Mouse (Mus musculus): ENCODE measurements around the gene Ypel2. TPM values are rescaled to one million over a fixed set of nuclear protein-coding genes. Genes with fewer than 3 reads are reported as not detected.
A peak's percentile ranks its signal among the peaks of the same experiment; 100 is the strongest.

The Ypel2 gene
- polyA plus RNA-seq, 1 experiment from 2014 or later = 5.4 TPM

DNA sequence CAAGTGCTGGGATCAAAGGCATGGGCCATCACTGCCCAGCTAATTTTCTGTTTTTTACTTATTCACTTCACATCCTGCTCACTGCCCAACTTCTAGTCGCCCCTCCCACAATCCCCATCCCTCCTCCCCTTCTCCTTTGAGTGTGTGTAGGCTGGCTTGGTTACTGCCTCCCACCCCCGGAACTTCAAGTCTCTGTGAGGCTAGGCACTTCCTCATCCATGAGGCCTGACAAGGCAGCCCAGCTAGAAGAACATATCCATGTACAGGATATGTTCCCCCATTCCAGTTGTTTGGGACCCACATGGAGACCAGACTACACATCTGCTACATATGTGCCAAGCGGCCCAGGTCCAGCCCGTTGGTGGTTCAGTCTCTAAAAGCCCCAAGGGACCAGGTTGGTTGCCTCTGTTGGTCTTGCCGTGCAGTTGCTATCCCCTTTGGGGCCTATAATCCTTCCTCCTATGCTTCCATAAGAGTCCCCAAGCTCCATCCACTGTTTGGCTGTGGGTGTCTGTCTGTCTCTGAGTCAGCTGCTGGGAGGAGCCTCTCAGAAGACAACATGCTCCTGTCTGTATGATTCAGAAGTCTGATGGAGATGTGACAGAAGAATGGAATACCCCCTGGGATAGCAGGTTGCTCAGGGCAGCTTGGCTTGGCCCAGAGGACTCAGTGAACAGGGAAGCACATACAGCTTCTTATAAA lies 85.5 kb downstream of the Ypel2 start:
- Histone ChIP-seq H3K27me3 (ENCODE audit: control insufficient read depth, insufficient read depth, low read length) (no peaks in the 10 kb centered on the region), H3K9me3 (ENCODE audit: control insufficient read depth, low read length) (no peaks in the 10 kb centered on the region), H3K4me1 (ENCODE audit: control insufficient read depth, insufficient read depth, low read length) (no peaks in the 10 kb centered on the region), H3K4me3 (ENCODE audit: low read depth, low read length) (no peak overlapping the region), H3K36me3 (ENCODE audit: control insufficient read depth, insufficient read depth, low read length) (no peaks in the 10 kb centered on the region), H3K27ac (ENCODE audit: low read depth, low read length) (no peak overlapping the region), H3K9ac (ENCODE audit: low read length) (no peak overlapping the region), H3K4me2 (no peak overlapping the region)
- WGBS = 81% methylated on average over 5 of the region's 5 CpGs
- ATAC-seq (ENCODE audit: low FRiP score) = no peak
- DNase-seq (ENCODE audit: low spot score, missing footprints) = no peak

DNA sequence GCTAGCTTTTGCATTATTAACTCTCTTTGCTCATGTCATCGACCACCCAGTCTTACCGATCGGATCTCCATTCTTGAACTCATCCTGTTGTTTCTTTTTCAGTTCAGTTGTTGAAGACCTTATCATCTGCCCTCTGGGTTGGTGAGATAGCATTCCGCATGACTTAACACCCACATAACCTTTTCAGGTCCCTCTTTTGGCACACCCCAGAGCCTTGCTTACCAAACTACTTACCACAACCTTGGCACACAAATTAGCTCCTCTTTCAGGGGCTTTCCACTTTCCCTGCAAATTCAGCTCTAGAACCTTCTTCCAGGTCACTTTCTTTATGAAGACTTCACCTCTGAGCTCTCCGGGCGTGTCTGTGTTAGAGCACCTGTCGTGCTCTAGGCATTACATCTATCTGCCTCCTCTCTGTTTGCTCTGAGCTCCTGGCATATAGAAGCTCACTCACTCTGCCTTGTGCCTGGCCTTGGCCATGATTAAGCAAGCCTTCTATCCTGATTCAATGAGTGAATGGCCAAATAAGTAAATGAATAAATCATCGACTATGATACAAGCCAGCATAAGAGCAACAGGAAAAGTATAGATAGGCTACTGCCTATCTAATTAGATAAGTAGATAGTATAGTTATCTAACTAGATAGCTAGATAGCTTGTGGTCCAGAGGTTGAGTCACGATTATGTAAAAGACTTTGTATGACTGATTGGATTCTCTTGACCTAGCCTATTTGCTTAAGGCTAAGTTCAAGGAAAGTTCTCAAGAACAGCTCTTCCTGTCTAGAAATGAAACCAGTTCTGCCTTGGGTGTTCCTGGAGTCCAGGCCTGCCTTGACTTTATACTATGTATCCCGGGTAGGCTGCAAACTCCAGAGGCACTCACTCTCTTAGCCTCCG lies 86.5 kb downstream of the Ypel2 start:
- H3K27ac ChIP-seq (ENCODE audit: low read depth, low read length) = no peak overlapping the region
- ATAC-seq (ENCODE audit: low FRiP score) (no peak), DNase-seq (ENCODE audit: low spot score, missing footprints) (no peak)
- no peaks in the 10 kb centered on the region for H3K36me3 ChIP-seq (ENCODE audit: control insufficient read depth, insufficient read depth, low read length)
- H3K9ac ChIP-seq (ENCODE audit: low read length) = no peak overlapping the region
- WGBS = 92% methylated on average over 11 of the region's 11 CpGs
- no peaks in the 10 kb centered on the region for H3K27me3 ChIP-seq (ENCODE audit: control insufficient read depth, insufficient read depth, low read length)
- no peak overlapping the region for H3K4me2 ChIP-seq
- no peaks in the 10 kb centered on the region for H3K9me3 ChIP-seq (ENCODE audit: control insufficient read depth, low read length)
- H3K4me1 ChIP-seq (ENCODE audit: control insufficient read depth, insufficient read depth, low read length) = no peaks in the 10 kb centered on the region
- H3K4me3 ChIP-seq (ENCODE audit: low read depth, low read length) = no peak overlapping the region

DNA sequence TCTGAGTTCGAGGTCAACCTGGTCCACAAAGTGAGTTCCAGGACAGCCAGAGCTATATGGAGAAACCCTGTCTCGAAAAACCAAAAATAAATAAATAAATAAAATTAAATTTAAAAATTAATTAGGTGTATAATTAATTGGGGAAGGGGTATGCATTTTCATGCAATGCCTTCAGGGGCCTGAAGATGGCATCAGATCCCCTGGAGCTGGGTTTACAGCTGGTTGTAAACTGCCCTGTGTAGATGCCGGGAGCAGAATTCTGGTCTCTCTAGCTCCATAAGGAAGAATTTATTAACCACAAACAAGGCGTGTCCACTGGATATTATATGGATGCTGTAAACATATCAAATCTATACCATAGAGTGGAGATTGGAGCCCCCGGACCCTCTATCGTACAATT lies 87.2 kb downstream of the Ypel2 start:
- 90% methylated on average over 6 of the region's 6 CpGs for WGBS
- Histone ChIP-seq H3K4me2 (no peak overlapping the region), H3K4me3 (ENCODE audit: low read depth, low read length) (no peak overlapping the region), H3K36me3 (ENCODE audit: control insufficient read depth, insufficient read depth, low read length) (no peaks in the 10 kb centered on the region), H3K9ac (ENCODE audit: low read length) (no peak overlapping the region), H3K27ac (ENCODE audit: low read depth, low read length) (no peak overlapping the region), H3K4me1 (ENCODE audit: control insufficient read depth, insufficient read depth, low read length) (no peaks in the 10 kb centered on the region), H3K27me3 (ENCODE audit: control insufficient read depth, insufficient read depth, low read length) (no peaks in the 10 kb centered on the region), H3K9me3 (ENCODE audit: control insufficient read depth, low read length) (no peaks in the 10 kb centered on the region)
- ATAC-seq (ENCODE audit: low FRiP score) = no peak
- DNase-seq (ENCODE audit: low spot score, missing footprints) = no peak

DNA sequence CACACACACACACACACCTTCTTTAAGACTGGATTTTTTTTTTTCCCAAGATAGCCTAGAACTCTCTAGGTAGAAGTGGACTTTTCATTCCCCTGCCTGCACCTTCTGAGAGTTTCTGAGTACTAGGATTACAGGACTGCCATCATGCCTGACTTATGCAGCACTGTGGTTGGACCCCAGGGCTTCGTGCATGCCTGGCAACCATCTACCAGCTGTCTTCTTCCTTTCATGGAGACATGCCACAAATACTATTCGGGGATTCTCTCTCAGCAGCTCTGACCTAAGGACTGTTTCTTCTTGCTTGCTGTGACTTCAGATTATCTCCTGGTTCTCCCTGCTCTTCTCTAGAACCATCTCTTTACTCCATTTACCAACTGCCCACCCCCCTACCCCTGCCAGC lies 88.2 kb downstream of the Ypel2 start:
- WGBS = 95% methylated on average over 2 of the region's 2 CpGs
- no peaks in the 10 kb centered on the region for H3K4me1 ChIP-seq (ENCODE audit: control insufficient read depth, insufficient read depth, low read length)
- no peak overlapping the region for H3K9ac ChIP-seq (ENCODE audit: low read length)
- DNase-seq (ENCODE audit: low spot score, missing footprints) = no peak
- no peak for ATAC-seq (ENCODE audit: low FRiP score)
- no peaks in the 10 kb centered on the region for H3K9me3 ChIP-seq (ENCODE audit: control insufficient read depth, low read length)
- no peak overlapping the region for H3K27ac ChIP-seq (ENCODE audit: low read depth, low read length)
- H3K4me3 ChIP-seq (ENCODE audit: low read depth, low read length) = no peak overlapping the region
- H3K36me3 ChIP-seq (ENCODE audit: control insufficient read depth, insufficient read depth, low read length) = no peaks in the 10 kb centered on the region
- H3K27me3 ChIP-seq (ENCODE audit: control insufficient read depth, insufficient read depth, low read length) = no peaks in the 10 kb centered on the region
- H3K4me2 ChIP-seq = no peak overlapping the region

DNA sequence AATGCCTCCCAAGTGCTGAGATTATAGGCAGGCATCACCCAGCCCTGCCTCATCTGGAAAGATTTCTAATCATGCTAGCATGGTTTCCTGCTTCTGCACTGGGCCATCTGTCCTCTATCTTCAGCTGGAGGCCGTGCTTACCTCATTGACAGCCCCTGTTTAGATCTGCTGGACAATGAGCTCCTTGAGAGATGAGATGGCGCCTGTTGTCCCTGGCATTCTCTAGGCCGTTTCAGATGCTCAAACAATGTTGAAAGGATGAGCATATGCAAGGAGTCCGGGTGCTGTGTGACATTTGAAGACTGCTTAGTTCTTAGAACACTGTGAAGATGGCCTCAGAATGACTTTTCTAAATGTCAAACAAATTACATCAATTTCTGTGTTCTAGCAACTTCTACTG lies 88.8 kb downstream of the Ypel2 start:
- H3K9ac ChIP-seq (ENCODE audit: low read length) = no peak overlapping the region
- H3K4me3 ChIP-seq (ENCODE audit: low read depth, low read length) = no peak overlapping the region
- no peak for ATAC-seq (ENCODE audit: low FRiP score)
- no peak overlapping the region for H3K27ac ChIP-seq (ENCODE audit: low read depth, low read length)
- no peaks in the 10 kb centered on the region for H3K27me3 ChIP-seq (ENCODE audit: control insufficient read depth, insufficient read depth, low read length)
- H3K36me3 ChIP-seq (ENCODE audit: control insufficient read depth, insufficient read depth, low read length) = no peaks in the 10 kb centered on the region
- no peak for DNase-seq (ENCODE audit: low spot score, missing footprints)
- no peaks in the 10 kb centered on the region for H3K9me3 ChIP-seq (ENCODE audit: control insufficient read depth, low read length)
- H3K4me1 ChIP-seq (ENCODE audit: control insufficient read depth, insufficient read depth, low read length) = no peaks in the 10 kb centered on the region
- WGBS = 75% methylated on average over 4 of the region's 4 CpGs
- H3K4me2 ChIP-seq = no peak overlapping the region

DNA sequence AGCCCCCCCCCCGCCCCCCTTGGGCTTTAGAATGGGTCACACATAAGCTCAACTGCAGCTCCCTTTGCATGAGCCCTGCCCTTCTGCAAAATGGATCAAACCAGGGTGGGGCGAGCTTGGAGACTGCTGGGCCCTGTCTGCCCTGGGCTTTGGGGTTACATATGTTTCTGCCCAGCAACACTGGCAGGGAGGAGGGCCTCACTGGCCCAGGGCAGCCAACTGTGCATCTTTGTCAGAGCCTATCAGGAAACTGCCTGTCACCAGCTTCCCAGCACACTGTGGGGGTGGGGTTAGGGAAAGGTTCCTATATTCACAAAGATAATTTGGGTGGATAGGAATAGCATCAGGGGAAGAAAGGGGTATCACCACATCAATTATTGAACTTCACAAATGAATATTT lies 95.1 kb downstream of the Ypel2 start:
- Histone ChIP-seq H3K27me3 (ENCODE audit: control insufficient read depth, insufficient read depth, low read length) (no peaks in the 10 kb centered on the region), H3K4me1 (ENCODE audit: control insufficient read depth, insufficient read depth, low read length) (peaks cover 9% of the 10 kb centered on the region), H3K4me2 (no peak overlapping the region), H3K27ac (ENCODE audit: low read depth, low read length) (no peak overlapping the region), H3K36me3 (ENCODE audit: control insufficient read depth, insufficient read depth, low read length) (no peaks in the 10 kb centered on the region), H3K4me3 (ENCODE audit: low read depth, low read length) (no peak overlapping the region), H3K9ac (ENCODE audit: low read length) (no peak overlapping the region), H3K9me3 (ENCODE audit: control insufficient read depth, low read length) (no peaks in the 10 kb centered on the region)
- 0 out of 2 replicates have a peak, but pooled peaks have one; percentile 54 for ATAC-seq (ENCODE audit: low FRiP score)
- no peak for DNase-seq (ENCODE audit: low spot score, missing footprints)
- 25% methylated on average over 2 of the region's 2 CpGs for WGBS

DNA sequence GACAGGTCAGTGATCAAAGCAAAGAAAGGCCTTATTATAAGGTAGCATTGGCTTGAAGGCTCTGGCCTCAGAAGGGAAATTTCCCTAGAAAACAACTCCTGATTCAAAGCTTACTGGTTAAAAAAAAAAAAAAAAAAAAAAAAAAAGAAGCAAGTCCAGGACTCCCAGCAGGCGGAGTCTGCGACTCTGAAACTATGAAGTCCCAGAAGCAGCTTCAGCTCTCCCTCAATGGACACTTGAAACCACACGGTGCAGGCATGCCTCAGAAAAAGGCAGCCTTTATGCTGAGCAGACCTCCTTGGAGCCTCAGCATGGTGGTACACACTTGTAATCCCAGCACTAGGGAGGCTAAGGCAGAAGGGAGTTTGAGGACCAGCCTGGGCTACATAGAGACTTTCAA lies 97.9 kb downstream of the Ypel2 start:
- Histone ChIP-seq H3K4me1 (ENCODE audit: control insufficient read depth, insufficient read depth, low read length) (peaks cover 9% of the 10 kb centered on the region), H3K36me3 (ENCODE audit: control insufficient read depth, insufficient read depth, low read length) (no peaks in the 10 kb centered on the region), H3K4me2 (no peak overlapping the region), H3K9me3 (ENCODE audit: control insufficient read depth, low read length) (no peaks in the 10 kb centered on the region), H3K27ac (ENCODE audit: low read depth, low read length) (no peak overlapping the region), H3K9ac (ENCODE audit: low read length) (no peak overlapping the region), H3K27me3 (ENCODE audit: control insufficient read depth, insufficient read depth, low read length) (no peaks in the 10 kb centered on the region), H3K4me3 (ENCODE audit: low read depth, low read length) (no peak overlapping the region)
- DNase-seq (ENCODE audit: low spot score, missing footprints) (no peak), ATAC-seq (ENCODE audit: low FRiP score) (no peak)
- 62% methylated on average over 3 of the region's 3 CpGs for WGBS

DNA sequence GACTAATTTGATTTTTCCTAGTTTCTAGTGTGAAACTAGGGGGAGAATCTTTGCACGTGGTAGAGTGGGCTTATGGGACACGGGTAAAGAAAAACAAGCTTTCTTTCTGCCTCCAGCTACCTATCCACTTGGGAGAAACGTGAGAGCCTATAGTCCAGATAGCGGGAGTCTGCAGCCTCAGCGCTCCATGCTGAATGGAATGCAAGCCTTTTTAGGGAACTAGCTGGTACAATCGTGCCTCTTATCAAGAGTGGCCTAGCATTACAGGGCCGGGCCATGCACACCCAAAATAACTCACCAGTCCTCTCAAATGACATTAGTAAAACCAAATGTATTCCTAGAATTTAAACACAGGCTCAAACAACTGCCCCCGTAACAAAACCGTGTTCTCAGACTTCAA lies 98.4 kb downstream of the Ypel2 start:
- H3K4me2 ChIP-seq = no peak overlapping the region
- no peak overlapping the region for H3K4me3 ChIP-seq (ENCODE audit: low read depth, low read length)
- no peaks in the 10 kb centered on the region for H3K27me3 ChIP-seq (ENCODE audit: control insufficient read depth, insufficient read depth, low read length)
- peaks cover 9% of the 10 kb centered on the region for H3K4me1 ChIP-seq (ENCODE audit: control insufficient read depth, insufficient read depth, low read length)
- 71% methylated on average over 9 of the region's 9 CpGs for WGBS
- no peak overlapping the region for H3K27ac ChIP-seq (ENCODE audit: low read depth, low read length)
- H3K9ac ChIP-seq (ENCODE audit: low read length) = no peak overlapping the region
- H3K36me3 ChIP-seq (ENCODE audit: control insufficient read depth, insufficient read depth, low read length) = no peaks in the 10 kb centered on the region
- H3K9me3 ChIP-seq (ENCODE audit: control insufficient read depth, low read length) = no peaks in the 10 kb centered on the region
- ATAC-seq (ENCODE audit: low FRiP score) (no peak), DNase-seq (ENCODE audit: low spot score, missing footprints) (no peak)

DNA sequence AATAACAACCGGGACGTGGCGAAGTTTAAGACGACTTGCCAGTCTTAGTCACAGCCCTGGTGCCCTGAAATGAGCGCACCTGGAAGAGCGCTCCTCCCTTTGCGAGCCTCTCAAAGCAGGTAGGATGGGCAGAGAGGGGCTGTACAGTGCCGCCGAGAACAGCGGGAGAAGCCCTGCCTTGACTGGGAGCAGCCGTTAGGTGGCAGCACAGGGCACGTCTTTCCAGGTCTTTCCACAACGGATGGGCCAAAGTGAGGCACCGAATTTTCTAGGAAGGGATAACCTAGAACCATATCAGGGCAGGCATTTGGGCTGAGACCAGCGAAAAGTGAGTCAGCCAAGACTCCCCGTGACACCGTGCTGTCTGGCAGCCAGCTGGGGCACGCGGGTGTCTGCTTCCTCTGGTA lies 99.3 kb downstream of the Ypel2 start:
- no peaks in the 10 kb centered on the region for H3K9me3 ChIP-seq (ENCODE audit: control insufficient read depth, low read length)
- DNase-seq (ENCODE audit: low spot score, missing footprints) (peak; percentile 98), ATAC-seq (ENCODE audit: low FRiP score) (peak; percentile 70)
- H3K27ac ChIP-seq (ENCODE audit: low read depth, low read length) = no peak overlapping the region
- 8% methylated on average over 19 of the region's 19 CpGs for WGBS
- peak overlapping the region; percentile 28 for H3K4me3 ChIP-seq (ENCODE audit: low read depth, low read length)
- peaks cover 9% of the 10 kb centered on the region for H3K4me1 ChIP-seq (ENCODE audit: control insufficient read depth, insufficient read depth, low read length)
- peak overlapping the region; percentile 61 for H3K4me2 ChIP-seq
- peak overlapping the region; percentile 62 for H3K9ac ChIP-seq (ENCODE audit: low read length)
- H3K27me3 ChIP-seq (ENCODE audit: control insufficient read depth, insufficient read depth, low read length) = no peaks in the 10 kb centered on the region
- no peaks in the 10 kb centered on the region for H3K36me3 ChIP-seq (ENCODE audit: control insufficient read depth, insufficient read depth, low read length)

Data from midbrain, embryonic 11.5 days (tissue).